In the genomic region with DNA sequence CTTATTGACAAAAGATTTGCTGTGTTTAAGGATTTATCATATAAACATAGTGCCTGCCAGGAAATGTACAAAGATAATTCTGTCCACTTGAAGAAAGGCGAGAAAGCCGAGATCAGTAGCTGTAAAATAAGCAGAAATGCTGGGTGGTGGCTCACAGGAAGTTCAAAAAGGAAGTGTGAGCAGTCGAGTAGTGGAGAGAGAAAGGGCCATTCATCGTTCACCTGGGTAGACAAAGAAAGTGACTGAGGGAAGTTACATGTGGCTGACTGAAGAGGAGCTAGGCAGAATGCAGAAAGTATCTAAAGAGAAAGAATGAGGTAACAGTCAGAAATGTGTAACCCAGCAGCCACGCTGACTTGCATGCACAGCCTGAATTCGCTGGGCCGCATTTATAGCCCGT, we compare ENCODE assay signal across 40 mouse cellular contexts. TPM values are rescaled to one million over a fixed set of nuclear protein-coding genes. Genes with fewer than 3 reads are reported as not detected.
DNase-seq lines count a peak whose midpoint lies in the region; ATAC-seq and TF ChIP-seq lines count a peak whose summit lies in the region.
"Had no signal": no experiment of that assay in that cellular context is flagged by ENCODE, and none has a peak within 500 bp of the region (broad histone marks: within the 10 kb centered on the region; RNA-seq: fewer than 3 reads in every experiment).

No protein-coding gene starts in this region.

- H3K27me3 ChIP-seq in CH12.LX (replicated peaks) (no peaks in the 10 kb centered on the region), MEL (ENCODE audit: control insufficient read depth in 1 of 2, insufficient read depth in 2 of 2, low read length in 2 of 2) (no peaks in the 10 kb centered on the region)
- H3K27me3 ChIP-seq in midbrain, embryonic 14.5 days (ENCODE audit: control insufficient read depth, insufficient read depth, low read length), result no peaks in the 10 kb centered on the region
- H3K27me3 ChIP-seq: embryonic facial prominence, embryonic 15.5 days; forebrain, embryonic 12.5 days; heart, embryonic 15.5 days; hindbrain, embryonic 13.5 days; liver, embryonic 12.5 days; midbrain, embryonic 15.5 days; neural tube, embryonic 15.5 days; Patski had no signal

- TF ChIP-seq RAD21 in CH12.LX (IDR thresholded peaks at IDR 0.05; ENCODE audit: low read depth, low read length) (no peak), MEL (IDR thresholded peaks at IDR 0.05; ENCODE audit: low read depth, low read length) (no peak)

- no peak for TF ChIP-seq POLR2A in CH12.LX (IDR thresholded peaks at IDR 0.05; ENCODE audit: low read depth, low read length)
- no peak for TF ChIP-seq POLR2A in MEL (IDR thresholded peaks at IDR 0.05; ENCODE audit: control insufficient read depth in 1 of 2, insufficient read depth in 1 of 2, low read depth in 1 of 2, low read length in 2 of 2, poor library complexity in 1 of 2)

- no peak overlapping the region for H3K4me2 ChIP-seq in CH12.LX (ENCODE audit: insufficient read depth, low read depth, poor library complexity, severe bottlenecking)
- H3K4me2 ChIP-seq in midbrain, embryonic 14.5 days (ENCODE audit: low read length), result no peak overlapping the region
- H3K4me2 ChIP-seq: embryonic facial prominence, embryonic 15.5 days; forebrain, embryonic 12.5 days; heart, embryonic 15.5 days; hindbrain, embryonic 13.5 days; liver, embryonic 12.5 days; midbrain, embryonic 15.5 days; neural tube, embryonic 15.5 days had no signal

- ATAC-seq in hematopoietic stem cell, adult 5-6 weeks (replicated peaks in 1 of 2; ENCODE audit: insufficient read depth in 1 of 2, low FRiP score in 2 of 2, low TSS enrichment in 1 of 2, low read depth in 1 of 2, poor library complexity in 2 of 2, severe bottlenecking in 2 of 2), result peak; percentile 56 to 68; a peak in 3 of 4 replicates
- no peak for ATAC-seq in midbrain, embryonic 14.5 days (ENCODE audit: low FRiP score, low TSS enrichment)
- ATAC-seq: intestine, postnatal 0 days; liver, embryonic 12.5 days; liver, postnatal 0 days; midbrain, embryonic 15.5 days; Patski had no signal

- H3K9ac ChIP-seq in CH12.LX (ENCODE audit: insufficient read depth, low read depth) (no peak overlapping the region), MEL (ENCODE audit: control insufficient read depth, low read depth, low read length, poor library complexity, severe bottlenecking) (no peak overlapping the region)
- H3K9ac ChIP-seq in midbrain, embryonic 14.5 days (replicated peaks; ENCODE audit: low read length), result no peak overlapping the region
- H3K9ac ChIP-seq: embryonic facial prominence, embryonic 15.5 days; forebrain, embryonic 12.5 days; heart, embryonic 15.5 days; hindbrain, embryonic 13.5 days; liver, embryonic 12.5 days; liver, postnatal 0 days; midbrain, embryonic 15.5 days; neural tube, embryonic 15.5 days had no signal

- H3K27ac ChIP-seq in CH12.LX (ENCODE audit: insufficient read depth, low read depth), result peak overlapping the region; percentile 34; the same call in 1 of the 2 replicates
- H3K27ac ChIP-seq in MEL (ENCODE audit: control insufficient read depth, low read depth, low read length), result 0 out of 2 replicates have a peak overlapping the region, but pooled peaks have one; percentile 24
- no peak overlapping the region for H3K27ac ChIP-seq in midbrain, embryonic 14.5 days (replicated peaks; ENCODE audit: low read depth, low read length)
- H3K27ac ChIP-seq: embryonic facial prominence, embryonic 10.5 days; embryonic facial prominence, embryonic 15.5 days; forebrain, embryonic 12.5 days; heart, embryonic 10.5 days; heart, embryonic 15.5 days; hindbrain, embryonic 13.5 days; liver, embryonic 12.5 days; midbrain, embryonic 15.5 days; neural tube, embryonic 15.5 days; stomach, postnatal 0 days had no signal

- no peaks in the 10 kb centered on the region for H3K9me3 ChIP-seq in CH12.LX (replicated peaks; ENCODE audit: low read length)
- H3K9me3 ChIP-seq in MEL (replicated peaks; ENCODE audit: insufficient read depth, low read length), result no peaks in the 10 kb centered on the region
- no peaks in the 10 kb centered on the region for H3K9me3 ChIP-seq in midbrain, embryonic 14.5 days (ENCODE audit: control insufficient read depth, low read length)
- H3K9me3 ChIP-seq: embryonic facial prominence, embryonic 10.5 days; embryonic facial prominence, embryonic 15.5 days; forebrain, embryonic 12.5 days; heart, embryonic 10.5 days; heart, embryonic 15.5 days; hindbrain, embryonic 13.5 days; liver, embryonic 12.5 days; midbrain, embryonic 15.5 days; neural tube, embryonic 15.5 days had no signal

- 97% methylated on average over 8 of the region's 8 CpGs for WGBS in midbrain, embryonic 14.5 days

- intact Hi-C loops in left cerebral cortex, postnatal 25 days (cut with DNase I), result no loop called here
- intact Hi-C loops in left cerebral cortex, postnatal 10 days (cut with DNase I), result no loop called here

- TF ChIP-seq CTCF in CH12.LX (conservative IDR thresholded peaks at IDR 0.05 in 1 of 2, IDR thresholded peaks at IDR 0.05 in 1 of 2; ENCODE audit: low read depth in 2 of 2, low read length in 2 of 2), result no peak
- TF ChIP-seq CTCF in MEL (IDR thresholded peaks at IDR 0.05 in 2 of 3, conservative IDR thresholded peaks at IDR 0.05 in 1 of 3; ENCODE audit: control insufficient read depth in 1 of 3, insufficient read depth in 1 of 3, low read depth in 2 of 3, low read length in 3 of 3, poor library complexity in 1 of 3, severe bottlenecking in 1 of 3), result no peak

- TF ChIP-seq EP300 in CH12.LX (IDR thresholded peaks at IDR 0.05; ENCODE audit: low read length) (no peak), MEL (IDR thresholded peaks at IDR 0.05; ENCODE audit: low read depth in 1 of 2, low read length in 2 of 2) (no peak)

- H3K79me2 ChIP-seq in CH12.LX (replicated peaks; ENCODE audit: control insufficient read depth, extremely low read depth, insufficient read depth, poor library complexity, severe bottlenecking) (no peaks in the 10 kb centered on the region), MEL (ENCODE audit: control insufficient read depth, insufficient read depth, low read length, poor library complexity) (no peaks in the 10 kb centered on the region)

- dilution Hi-C loops in CH12.LX (cut with MboI; ENCODE audit: extremely low pct_ligation_motif_present, extremely low pct_unique_long_range_greater_than_20kb, low sequenced_read_pairs), result no loop called here

- DNase-seq in 416B (ENCODE audit: low read depth) (peak; percentile 16), CH12.LX (ENCODE audit: extremely low read depth) (peak; percentile 50), MEL (ENCODE audit: low read depth, low spot score) (peak; percentile 41)
- no peak for DNase-seq in kidney, adult 18-20 months
- DNase-seq in left cerebral cortex, postnatal 25 days (ENCODE audit: low spot score in 2 of 2), result no peak
- DNase-seq in left cerebral cortex, postnatal 10 days (ENCODE audit: extremely low spot score in 1 of 2, low spot score in 2 of 2), result no peak
- DNase-seq in midbrain, embryonic 14.5 days, result no peak
- DNase-seq: adrenal gland, postnatal 25 days; cerebellum, adult 11-12 months; cerebellum, postnatal 10 days; gastrocnemius, postnatal 10 days; kidney, postnatal 14 days; layer of hippocampus, adult 9-11 months; left cerebral cortex, postnatal 4 days; liver, postnatal 0 days; lung, postnatal 36 days; right cerebral cortex, postnatal 4 days; thymus, adult 18-20 months; thymus, postnatal 36 days had no signal

- in situ Hi-C loops in CH12.LX (cut with MboI; ENCODE audit: low pct_ligation_motif_present, low pct_unique_long_range_greater_than_20kb, low sequenced_read_pairs), result no loop called here

- H3K36me3 ChIP-seq in CH12.LX (replicated peaks in 1 of 2; ENCODE audit: control insufficient read depth in 1 of 2, insufficient read depth in 1 of 2, low read length in 1 of 2) (peaks cover 30 to 50% of the 10 kb centered on the region in 2 experiments), MEL (ENCODE audit: control insufficient read depth in 1 of 2, insufficient read depth in 2 of 2, low read length in 2 of 2) (0 out of 4 replicates have a peak, but pooled peaks cover 0 to 2% of the 10 kb centered on the region in 2 experiments)
- H3K36me3 ChIP-seq in midbrain, embryonic 14.5 days (ENCODE audit: control insufficient read depth, insufficient read depth, low read length), result peaks cover 50% of the 10 kb centered on the region

- H3K4me3 ChIP-seq in CH12.LX (replicated peaks in 1 of 3; ENCODE audit: low read depth in 2 of 3, low read length in 2 of 3, poor library complexity in 1 of 3) (no peak overlapping the region), MEL (ENCODE audit: control insufficient read depth in 1 of 2, insufficient read depth in 1 of 2, low read depth in 2 of 2, low read length in 2 of 2) (no peak overlapping the region)
- H3K4me3 ChIP-seq in midbrain, embryonic 14.5 days (replicated peaks; ENCODE audit: low read depth, low read length), result no peak overlapping the region
- H3K4me3 ChIP-seq: embryonic facial prominence, embryonic 10.5 days; embryonic facial prominence, embryonic 15.5 days; forebrain, embryonic 12.5 days; heart, embryonic 10.5 days; heart, embryonic 15.5 days; hindbrain, embryonic 13.5 days; liver, embryonic 12.5 days; midbrain, embryonic 15.5 days; neural tube, embryonic 15.5 days had no signal

- H3K4me1 ChIP-seq in CH12.LX (ENCODE audit: control insufficient read depth in 1 of 2, insufficient read depth in 2 of 2) (peaks cover 4 to 18% of the 10 kb centered on the region in 2 experiments; a peak in 3 of 4 replicates), MEL (ENCODE audit: control insufficient read depth in 1 of 2, insufficient read depth in 2 of 2, low read length in 2 of 2) (no peaks in the 10 kb centered on the region)
- H3K4me1 ChIP-seq in midbrain, embryonic 14.5 days (ENCODE audit: control insufficient read depth, insufficient read depth, low read length), result no peaks in the 10 kb centered on the region
- H3K4me1 ChIP-seq: embryonic facial prominence, embryonic 10.5 days; embryonic facial prominence, embryonic 15.5 days; forebrain, embryonic 12.5 days; heart, embryonic 10.5 days; heart, embryonic 15.5 days; hindbrain, embryonic 13.5 days; midbrain, embryonic 15.5 days; neural tube, embryonic 15.5 days had no signal

RNA-seq across cellular contexts. Expression of a gene that starts 18.3 kb away (rescaled TPM):
- total RNA-seq in CH12.LX (2012; rRNA removed), result 11.8 and 15.5 TPM in 2 replicates
- total RNA-seq in CH12.LX (2014; rRNA removed), result 31.1 and 31.6 TPM in 2 replicates
- polyA plus RNA-seq in CH12.LX (2012; ENCODE audit: insufficient read length, low read depth), result 11.7 and 11.9 TPM in 2 replicates
- total RNA-seq in MEL (2012; rRNA removed), result 13.9 and 17.0 TPM in 2 replicates
- polyA plus RNA-seq in MEL (2012; ENCODE audit: insufficient read depth in 1 of 2, insufficient read length in 2 of 2, low read depth in 1 of 2, low replicate concordance in 2 of 2, missing spikeins in 1 of 2), result 10 to 100 TPM in 1 of 2 experiments, not detected in 1; 12.3 TPM
- total RNA-seq in hematopoietic stem cell, adult 5-6 weeks (2017), result 46.1 and 48.2 TPM in 2 replicates
- total RNA-seq in left cerebral cortex, postnatal 25 days (2021), result 10 to 100 TPM; 14.7 to 18.8 TPM
- total RNA-seq in left cerebral cortex, postnatal 10 days (2021), result 10 to 100 TPM; 15.7 to 17.0 TPM
- 32.8 and 41.8 TPM in 2 replicates for polyA plus RNA-seq in midbrain, embryonic 14.5 days (2014; fragmentation: Nextera tagmentation; extraction: Ambion mirVana)

RNA-seq across cellular contexts. Expression of a gene that starts 20.4 kb away (rescaled TPM):
- total RNA-seq in CH12.LX (2012; rRNA removed) (0.13 and 0.17 TPM in 2 replicates), CH12.LX (2014; rRNA removed) (not detected in 2 replicates), MEL (2012; rRNA removed) (0.08 TPM in 1 of 2 replicates, not detected in the other)
- polyA plus RNA-seq in CH12.LX (2012; ENCODE audit: insufficient read length, low read depth) (0.16 TPM in 1 of 2 replicates, not detected in the other), MEL (2012; ENCODE audit: insufficient read depth in 1 of 2, insufficient read length in 2 of 2, low read depth in 1 of 2, low replicate concordance in 2 of 2, missing spikeins in 1 of 2) (under 1 TPM in 1 of 2 experiments, not detected in 1; 0.04 TPM)
- 0.25 TPM in 1 of 2 replicates, not detected in the other for total RNA-seq in hematopoietic stem cell, adult 5-6 weeks (2017)
- under 1 TPM; 0.78 to 0.82 TPM for total RNA-seq in left cerebral cortex, postnatal 25 days (2021)
- total RNA-seq in left cerebral cortex, postnatal 10 days (2021), result under 1 TPM; 0.73 to 0.99 TPM
- 0.15 and 0.38 TPM in 2 replicates for polyA plus RNA-seq in midbrain, embryonic 14.5 days (2014; fragmentation: Nextera tagmentation; extraction: Ambion mirVana)
- total RNA-seq: adrenal gland, postnatal 25 days; gastrocnemius, postnatal 10 days; heart, postnatal 25 days had no signal
- polyA plus RNA-seq: embryonic facial prominence, embryonic 10.5 days; embryonic facial prominence, embryonic 15.5 days; forebrain, embryonic 12.5 days; gonadal fat pad, adult 2 months; heart, embryonic 10.5 days; heart, embryonic 15.5 days; kidney, embryonic 14.5 days; liver, embryonic 12.5 days; liver, postnatal 0 days; lung, embryonic 16.5 days; stomach, postnatal 0 days had no signal

RNA-seq across cellular contexts. Expression of a gene that starts 24.2 kb away (rescaled TPM):
- total RNA-seq in CH12.LX (2012; rRNA removed) (not detected in 2 replicates), CH12.LX (2014; rRNA removed) (not detected in 2 replicates), MEL (2012; rRNA removed) (not detected in 2 replicates)
- polyA plus RNA-seq in CH12.LX (2012; ENCODE audit: insufficient read length, low read depth) (not detected in 2 replicates), MEL (2012; ENCODE audit: insufficient read depth in 1 of 2, insufficient read length in 2 of 2, low read depth in 1 of 2, low replicate concordance in 2 of 2, missing spikeins in 1 of 2) (not detected)
- not detected in 2 replicates for total RNA-seq in hematopoietic stem cell, adult 5-6 weeks (2017)
- not detected for total RNA-seq in left cerebral cortex, postnatal 25 days (2021)
- not detected for total RNA-seq in left cerebral cortex, postnatal 10 days (2021)
- polyA plus RNA-seq in midbrain, embryonic 14.5 days (2014; fragmentation: Nextera tagmentation; extraction: Ambion mirVana), result not detected in 2 replicates
- total RNA-seq: adrenal gland, postnatal 25 days; gastrocnemius, postnatal 10 days; heart, postnatal 25 days; left cerebral cortex, adult 18-20 months; left cerebral cortex, postnatal 4 days had no signal
- polyA plus RNA-seq: C2C12; cortical plate, adult 2 months; embryonic facial prominence, embryonic 10.5 days; embryonic facial prominence, embryonic 15.5 days; forebrain, embryonic 12.5 days; heart, embryonic 10.5 days; heart, embryonic 15.5 days; intestine, postnatal 0 days; kidney, embryonic 14.5 days; limb, embryonic 14.5 days; liver, embryonic 12.5 days; liver, postnatal 0 days; lung, embryonic 16.5 days; midbrain, embryonic 15.5 days; neural tube, embryonic 15.5 days; Patski had no signal

RNA-seq across cellular contexts. Expression of a gene that starts 27.5 kb away (rescaled TPM):
- not detected in 2 replicates for total RNA-seq in CH12.LX (2012; rRNA removed)
- total RNA-seq in CH12.LX (2014; rRNA removed), result not detected in 2 replicates
- not detected in 2 replicates for polyA plus RNA-seq in CH12.LX (2012; ENCODE audit: insufficient read length, low read depth)
- not detected in 2 replicates for total RNA-seq in MEL (2012; rRNA removed)
- polyA plus RNA-seq in MEL (2012; ENCODE audit: insufficient read depth in 1 of 2, insufficient read length in 2 of 2, low read depth in 1 of 2, low replicate concordance in 2 of 2, missing spikeins in 1 of 2), result not detected
- 0.45 and 1.1 TPM in 2 replicates for total RNA-seq in hematopoietic stem cell, adult 5-6 weeks (2017)
- under 1 TPM in 1 of 2 experiments, not detected in 1; 0.16 TPM for total RNA-seq in left cerebral cortex, postnatal 25 days (2021)
- under 1 TPM; 0.30 to 0.34 TPM for total RNA-seq in left cerebral cortex, postnatal 10 days (2021)
- polyA plus RNA-seq in midbrain, embryonic 14.5 days (2014; fragmentation: Nextera tagmentation; extraction: Ambion mirVana), result 0.82 and 1.1 TPM in 2 replicates
- total RNA-seq: adrenal gland, postnatal 25 days; gastrocnemius, postnatal 10 days; heart, postnatal 25 days; left cerebral cortex, adult 18-20 months had no signal
- polyA plus RNA-seq: C2C12 had no signal

Comparison
In these comparisons a context has a peak if more than half of its experiments do, and no peak if none do; other contexts are left out.
1. DNase-seq: peak in 416B (single experiment), CH12.LX (single experiment) and MEL (single experiment); none in kidney, adult 18-20 months (single experiment), left cerebral cortex, postnatal 25 days (0 of 2), left cerebral cortex, postnatal 10 days (0 of 2) and midbrain, embryonic 14.5 days (single experiment).